Mouse (Mus musculus): ENCODE measurements around the gene Samd1. TPM values are rescaled to one million over a fixed set of nuclear protein-coding genes. Genes with fewer than 3 reads are reported as not detected.
A peak's percentile ranks its signal among the peaks of the same experiment; 100 is the strongest.

Gene Samd1
- polyA plus RNA-seq, 1 experiment from 2014 or later = 11.6 TPM

GRCm38 (mm10) chr8:83990170-83990569, 7.3 kb upstream of the Samd1 start:
- Histone ChIP-seq H3K36me3 (peaks cover 84% of the 10 kb centered on the region), H3K4me1 (no peaks in the 10 kb centered on the region), H3K9me3 (no peaks in the 10 kb centered on the region), H3K27ac (no peak overlapping the region), H3K4me3 (no peak overlapping the region), H3K4me2 (replicated peaks) (no peak overlapping the region), H3K27me3 (no peaks in the 10 kb centered on the region), H3K9ac (no peak overlapping the region)
- 95% methylated on average over 14 of the region's 14 CpGs for WGBS
- no peak for ATAC-seq (ENCODE audit: insufficient number of reproducible peaks, insufficient read depth, low FRiP score, low TSS enrichment)

- no peak for ATAC-seq (ENCODE audit: insufficient number of reproducible peaks, insufficient read depth, low FRiP score, low TSS enrichment)
- WGBS = 85% methylated on average over 2 of the region's 2 CpGs
- Histone ChIP-seq H3K4me1 (0 out of 2 replicates have a peak, but pooled peaks cover 6% of the 10 kb centered on the region), H3K27ac (no peak overlapping the region), H3K9me3 (no peaks in the 10 kb centered on the region), H3K9ac (no peak overlapping the region), H3K4me2 (replicated peaks) (no peak overlapping the region), H3K27me3 (no peaks in the 10 kb centered on the region), H3K36me3 (peaks cover 63% of the 10 kb centered on the region), H3K4me3 (no peak overlapping the region)
Measured at GRCm38 (mm10) chr8:83992488-83992887, 5.0 kb upstream of the Samd1 start.

DNA sequence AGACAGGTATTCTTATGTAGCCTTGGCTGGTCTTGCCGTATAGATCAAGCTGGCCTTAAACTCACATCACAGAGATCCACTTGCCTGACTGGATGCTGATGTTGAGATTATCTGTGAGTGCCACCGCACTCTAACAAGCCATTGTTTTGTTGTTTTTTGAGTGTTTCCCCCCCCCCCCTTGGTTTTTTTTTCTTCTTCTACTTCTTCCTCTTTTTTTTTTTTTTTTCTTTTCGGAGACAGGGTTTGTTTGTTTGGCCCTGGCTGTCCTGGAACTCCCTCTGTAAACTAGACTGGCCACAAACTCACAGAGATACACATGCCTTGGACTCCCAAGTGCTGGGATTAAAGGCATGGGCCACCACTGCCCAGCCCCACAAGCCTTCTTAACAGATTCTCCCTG, 3.4 kb upstream of the Samd1 start:
- Histone ChIP-seq H3K4me3 (no peak overlapping the region), H3K4me2 (replicated peaks) (no peak overlapping the region), H3K36me3 (peaks cover 48% of the 10 kb centered on the region), H3K9me3 (no peaks in the 10 kb centered on the region), H3K27ac (no peak overlapping the region), H3K27me3 (no peaks in the 10 kb centered on the region), H3K9ac (no peak overlapping the region), H3K4me1 (peaks cover 10% of the 10 kb centered on the region)
- WGBS = 82% methylated on average over 3 of the region's 3 CpGs
- ATAC-seq (ENCODE audit: insufficient number of reproducible peaks, insufficient read depth, low FRiP score, low TSS enrichment) = no peak

GRCm38 (mm10) chr8:83995973-83996372, 1.5 kb upstream of the Samd1 start:
- peak overlapping the region; percentile 72 for H3K4me2 ChIP-seq (replicated peaks)
- ATAC-seq (ENCODE audit: insufficient number of reproducible peaks, insufficient read depth, low FRiP score, low TSS enrichment) = no peak
- H3K27ac ChIP-seq = peak overlapping the region; percentile 99
- peaks cover 19% of the 10 kb centered on the region for H3K4me1 ChIP-seq
- peak overlapping the region; percentile 84 for H3K4me3 ChIP-seq
- peaks cover 42% of the 10 kb centered on the region for H3K36me3 ChIP-seq
- peaks cover 8% of the 10 kb centered on the region; the same call in 1 of the 2 replicates for H3K27me3 ChIP-seq
- H3K9me3 ChIP-seq = no peaks in the 10 kb centered on the region
- 14% methylated on average over 12 of the region's 12 CpGs for WGBS
- peak overlapping the region; percentile 86 for H3K9ac ChIP-seq

DNA sequence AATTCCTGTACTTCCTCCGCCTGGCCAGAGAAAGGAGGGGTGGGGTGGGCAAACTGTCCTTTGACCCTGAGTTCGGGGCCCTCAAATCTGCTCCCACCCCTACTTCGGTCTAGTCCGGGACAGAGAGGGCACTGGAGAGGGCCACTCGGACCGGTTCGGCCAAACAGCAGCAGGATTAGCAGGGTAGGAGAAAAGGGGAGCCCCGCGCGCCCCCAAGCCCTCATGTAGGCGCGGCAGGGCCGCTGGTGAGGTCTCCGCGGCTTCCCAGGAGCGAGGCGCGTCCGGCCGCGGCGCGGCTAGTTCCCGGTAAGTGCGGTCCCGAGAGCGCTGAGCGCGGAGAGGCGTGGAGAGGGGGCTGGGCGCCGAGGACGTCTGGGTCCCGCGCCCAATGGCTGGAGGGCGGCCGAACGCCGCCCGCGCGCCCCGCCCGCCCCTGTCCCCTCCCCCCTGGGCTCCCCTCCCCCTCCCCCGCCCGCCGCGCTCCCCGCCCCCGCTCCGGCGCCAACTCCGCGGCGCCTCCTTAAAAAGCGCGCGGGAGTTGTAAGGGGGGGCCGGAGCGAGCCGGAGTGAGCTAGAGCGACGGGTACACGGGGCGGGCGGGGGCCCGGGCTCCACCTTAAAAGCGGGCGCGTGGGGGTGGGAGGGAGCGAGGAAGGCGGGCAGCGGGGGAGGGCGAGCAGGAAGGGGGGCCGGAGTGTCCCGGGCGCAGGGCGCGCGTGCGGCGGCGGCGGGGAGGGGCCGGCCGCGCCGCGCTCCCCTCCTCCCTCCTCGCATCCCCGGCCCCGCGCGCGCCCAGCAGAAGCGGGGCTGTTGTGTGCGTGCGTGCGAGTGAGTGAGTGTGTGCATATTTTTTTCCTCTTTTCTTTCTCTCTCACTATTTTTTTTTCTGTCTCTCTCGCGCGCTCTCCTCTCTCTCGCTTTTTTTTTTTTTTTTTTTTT, 636 bp upstream of the Samd1 start:
- H3K4me1 ChIP-seq = peaks cover 27% of the 10 kb centered on the region
- H3K36me3 ChIP-seq = peaks cover 36% of the 10 kb centered on the region
- H3K4me3 ChIP-seq = peak overlapping the region; percentile 84
- H3K9me3 ChIP-seq = no peaks in the 10 kb centered on the region
- peaks cover 15% of the 10 kb centered on the region; the same call in 1 of the 2 replicates for H3K27me3 ChIP-seq
- H3K27ac ChIP-seq = peak overlapping the region; percentile 99
- peak overlapping the region; percentile 72 for H3K4me2 ChIP-seq (replicated peaks)
- under 1% methylated on average over 22 of the region's 103 CpGs for WGBS
- peak overlapping the region; percentile 86 for H3K9ac ChIP-seq
- ATAC-seq (ENCODE audit: insufficient number of reproducible peaks, insufficient read depth, low FRiP score, low TSS enrichment) = peak; percentile 68

DNA sequence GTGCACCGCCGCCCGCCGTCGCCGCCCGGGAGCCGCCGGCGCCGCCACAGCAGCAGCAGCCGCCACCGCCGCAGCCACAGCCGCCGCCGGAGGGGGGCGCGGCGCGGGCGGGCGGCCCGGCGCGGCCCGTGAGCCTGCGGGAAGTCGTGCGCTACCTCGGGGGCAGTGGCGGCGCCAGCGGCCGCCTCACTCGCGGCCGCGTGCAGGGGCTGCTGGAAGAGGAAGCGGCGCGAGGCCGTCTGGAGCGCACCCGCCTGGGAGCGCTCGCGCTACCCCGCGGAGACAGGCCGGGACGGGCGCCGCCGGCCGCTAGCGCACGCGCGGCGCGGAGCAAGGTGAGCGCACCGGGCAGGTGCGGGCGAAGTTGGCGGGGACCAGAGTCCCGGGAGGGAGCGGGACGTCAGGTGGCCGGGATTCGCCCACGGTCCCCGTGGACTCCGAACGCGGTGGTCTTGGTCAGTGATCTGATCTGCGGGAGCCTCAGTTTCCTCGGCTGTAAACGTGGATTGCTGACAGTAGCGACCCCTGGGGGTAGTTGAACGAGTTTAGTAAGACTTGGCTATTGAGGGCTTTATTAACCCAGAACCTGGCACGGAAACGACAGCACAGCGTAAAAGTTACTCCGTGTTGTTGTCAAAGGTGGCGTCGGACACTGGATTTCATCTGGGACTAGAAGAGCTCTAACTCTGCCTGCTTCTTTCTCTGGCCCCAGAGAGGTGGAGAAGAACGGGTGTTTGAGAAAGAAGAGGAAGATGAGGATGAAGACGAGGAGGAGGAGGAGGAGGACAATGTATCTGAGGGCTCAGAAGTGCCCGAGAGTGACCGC, 972 bp downstream of the Samd1 start:
- WGBS = under 1% methylated on average over 81 of the region's 92 CpGs
- H3K27ac ChIP-seq = peak overlapping the region; percentile 93
- H3K4me3 ChIP-seq = peak overlapping the region; percentile 81
- H3K27me3 ChIP-seq = peaks cover 15% of the 10 kb centered on the region; the same call in 1 of the 2 replicates
- H3K36me3 ChIP-seq = peaks cover 33% of the 10 kb centered on the region
- H3K9ac ChIP-seq = peak overlapping the region; percentile 82
- H3K4me1 ChIP-seq = peaks cover 37% of the 10 kb centered on the region
- H3K9me3 ChIP-seq = no peaks in the 10 kb centered on the region
- peak overlapping the region; percentile 83 for H3K4me2 ChIP-seq (replicated peaks)
- 0 out of 2 replicates have a peak, but pooled peaks have one; percentile 23 for ATAC-seq (ENCODE audit: insufficient number of reproducible peaks, insufficient read depth, low FRiP score, low TSS enrichment)

DNA sequence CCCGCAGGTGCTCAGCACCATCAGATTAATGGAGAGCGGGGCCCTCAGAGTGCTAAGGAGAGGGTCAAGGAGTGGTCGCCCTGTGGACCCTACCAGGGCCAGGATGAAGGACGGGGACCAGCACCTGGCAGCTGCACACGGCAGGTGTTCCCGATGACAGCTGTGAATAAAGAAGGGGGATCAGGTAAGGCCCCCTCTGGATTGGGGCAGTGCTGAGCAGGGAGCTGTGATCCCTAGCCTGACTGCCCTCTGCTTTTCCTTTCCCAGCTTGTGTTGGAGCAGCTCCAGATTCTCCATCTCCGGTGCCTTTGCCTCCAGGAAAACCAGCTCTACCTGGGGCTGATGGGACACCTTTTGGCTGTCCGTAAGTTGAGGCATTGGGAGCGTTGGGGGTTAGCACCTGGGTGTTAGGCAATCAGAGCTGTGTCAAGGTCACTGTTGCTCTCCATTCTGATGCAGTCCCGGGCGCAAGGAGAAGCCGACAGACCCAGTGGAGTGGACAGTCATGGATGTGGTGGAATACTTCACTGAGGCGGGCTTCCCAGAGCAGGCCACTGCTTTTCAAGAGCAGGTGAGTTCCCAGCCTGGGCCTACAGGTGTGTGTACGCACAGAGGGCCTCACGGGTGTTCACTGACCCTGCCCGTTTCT, 1.7 kb downstream of the Samd1 start:
- peaks cover 15% of the 10 kb centered on the region; the same call in 1 of the 2 replicates for H3K27me3 ChIP-seq
- H3K4me1 ChIP-seq = peaks cover 41% of the 10 kb centered on the region
- peak overlapping the region; percentile 83 for H3K4me2 ChIP-seq (replicated peaks)
- peak overlapping the region; percentile 81 for H3K4me3 ChIP-seq
- peak overlapping the region; percentile 82 for H3K9ac ChIP-seq
- 68% methylated on average over 16 of the region's 16 CpGs for WGBS
- no peaks in the 10 kb centered on the region for H3K9me3 ChIP-seq
- ATAC-seq (ENCODE audit: insufficient number of reproducible peaks, insufficient read depth, low FRiP score, low TSS enrichment) = no peak
- H3K27ac ChIP-seq = 0 out of 2 replicates have a peak overlapping the region, but pooled peaks have one; percentile 93
- peaks cover 29% of the 10 kb centered on the region for H3K36me3 ChIP-seq

DNA sequence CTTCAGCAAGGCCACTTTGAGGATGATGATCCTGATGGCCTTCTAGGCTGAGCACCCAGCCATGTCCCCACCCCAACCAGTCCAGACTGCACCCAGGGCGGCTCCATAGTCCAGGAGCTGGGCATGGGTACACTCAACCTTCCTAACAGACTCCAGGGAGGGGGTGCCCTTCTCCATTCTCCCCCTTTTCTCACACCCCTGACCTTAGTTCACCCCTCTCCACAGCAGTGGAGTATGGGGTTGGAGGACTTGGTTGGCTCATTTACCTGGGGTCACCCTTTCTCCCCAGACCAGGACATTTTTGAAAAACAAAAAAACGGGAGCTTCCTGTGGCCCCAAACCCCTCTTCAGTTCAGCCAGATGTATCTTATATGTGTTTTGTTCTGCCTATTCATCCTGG, 2.4 kb downstream of the Samd1 start:
- Histone ChIP-seq H3K9ac (no peak overlapping the region), H3K27me3 (peaks cover 15% of the 10 kb centered on the region; the same call in 1 of the 2 replicates), H3K36me3 (peaks cover 23% of the 10 kb centered on the region), H3K9me3 (no peaks in the 10 kb centered on the region), H3K27ac (no peak overlapping the region), H3K4me3 (peak overlapping the region; percentile 81), H3K4me1 (peaks cover 41% of the 10 kb centered on the region), H3K4me2 (replicated peaks) (peak overlapping the region; percentile 83)
- WGBS = 91% methylated on average over 2 of the region's 2 CpGs
- ATAC-seq (ENCODE audit: insufficient number of reproducible peaks, insufficient read depth, low FRiP score, low TSS enrichment) = no peak

DNA sequence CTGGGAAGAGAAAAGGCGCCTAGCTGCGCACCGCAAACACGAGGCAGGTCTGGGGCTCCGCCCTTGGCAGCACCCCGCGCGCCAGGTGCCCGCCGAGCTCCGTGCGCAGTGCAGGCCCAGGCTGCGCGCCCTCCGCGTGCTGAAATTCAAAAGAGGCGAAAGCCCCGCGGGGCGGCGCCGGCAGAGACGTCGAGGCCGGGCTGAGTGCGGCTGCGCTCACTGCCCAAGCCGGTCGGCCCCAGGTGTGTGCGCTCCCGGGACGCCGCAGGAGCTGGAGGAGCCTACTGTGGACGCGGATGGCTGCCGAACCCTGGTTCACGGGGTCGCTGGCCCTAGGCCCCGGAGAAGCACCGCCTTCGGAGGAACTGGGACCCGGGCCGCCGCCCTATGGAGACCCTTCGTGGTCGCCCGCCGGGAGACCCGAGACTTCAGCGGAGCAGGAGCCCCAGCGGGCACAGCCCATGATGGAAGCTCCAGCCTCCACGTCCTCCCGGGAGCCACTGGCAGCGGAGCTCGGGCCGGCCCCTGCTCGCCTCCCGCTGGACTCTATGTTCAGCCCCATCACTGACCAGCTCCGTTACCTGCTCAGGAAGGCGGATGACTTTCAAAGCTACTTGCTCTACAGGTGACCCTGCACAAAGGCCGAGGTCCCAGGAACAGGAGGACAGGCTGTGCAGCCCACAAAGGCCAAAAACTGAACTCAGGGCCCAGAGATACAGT, 4.0 kb downstream of the Samd1 start, which contains the start of gene 1700067K01Rik:
Gene 1700067K01Rik, plus strand, starts transcription at position 222 of the 720 bp plus-strand sequence.
- Histone ChIP-seq H3K9ac (peak within 1 kb of the TSS; percentile 20; the same call in 1 of the 2 replicates), H3K4me2 (replicated peaks) (peak within 1 kb of the TSS; percentile 32), H3K4me1 (peaks cover 39% of the 10 kb centered on the region), H3K9me3 (no peaks in the 10 kb centered on the region), H3K4me3 (peak within 1 kb of the TSS; percentile 7; the same call in 1 of the 2 replicates), H3K27me3 (peaks cover 15% of the 10 kb centered on the region; the same call in 1 of the 2 replicates), H3K36me3 (peaks cover 20% of the 10 kb centered on the region), H3K27ac (no peak within 1 kb of the TSS)
- 24% methylated on average over 61 of the region's 61 CpGs for WGBS
- no peak for ATAC-seq (ENCODE audit: insufficient number of reproducible peaks, insufficient read depth, low FRiP score, low TSS enrichment)

DNA sequence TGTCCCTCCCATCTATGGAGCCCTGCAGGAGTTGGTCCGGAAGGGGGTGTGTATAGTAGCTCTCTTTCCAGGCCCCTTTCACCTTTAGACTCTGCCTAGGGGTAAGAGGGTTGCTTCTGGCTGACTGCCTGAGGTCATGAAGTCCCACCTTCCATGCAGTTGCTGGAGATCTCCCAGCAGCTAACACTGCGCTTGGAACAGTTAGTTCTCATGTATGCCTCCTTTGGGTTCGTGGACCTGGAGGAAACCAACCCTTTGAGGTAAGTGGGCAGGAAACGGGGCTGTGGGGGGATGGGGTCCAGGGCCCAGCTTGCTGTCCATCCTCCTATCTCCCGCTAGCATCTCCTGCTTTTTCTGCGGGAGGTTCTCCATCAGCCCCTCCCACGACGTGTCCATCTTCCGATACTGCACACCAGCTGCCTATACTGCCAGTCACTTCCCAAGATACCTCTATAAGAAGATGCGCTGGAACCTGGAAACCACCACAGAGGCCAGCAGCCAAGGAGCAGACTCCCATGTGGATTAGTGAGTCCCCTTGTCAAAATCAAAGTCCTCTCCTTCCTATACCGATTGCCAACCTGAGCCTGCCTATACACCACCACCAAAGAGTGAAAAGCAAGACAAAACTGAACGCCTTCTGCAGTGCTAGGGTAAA, 5.6 kb downstream of the Samd1 start:
- Histone ChIP-seq H3K36me3 (peaks cover 20% of the 10 kb centered on the region), H3K4me3 (no peak overlapping the region), H3K9ac (no peak overlapping the region), H3K27me3 (peaks cover 15% of the 10 kb centered on the region; the same call in 1 of the 2 replicates), H3K4me2 (replicated peaks) (no peak overlapping the region; the same call in 1 of the 2 replicates), H3K4me1 (peaks cover 38% of the 10 kb centered on the region), H3K27ac (no peak overlapping the region), H3K9me3 (no peaks in the 10 kb centered on the region)
- WGBS = 51% methylated on average over 12 of the region's 12 CpGs
- no peak for ATAC-seq (ENCODE audit: insufficient number of reproducible peaks, insufficient read depth, low FRiP score, low TSS enrichment)

Measured in embryonic facial prominence, embryonic 12.5 days (tissue).